Mouse (Mus musculus) colon, adult 2 months (tissue): ENCODE measurements around the gene Umod. TPM values are rescaled to one million over a fixed set of nuclear protein-coding genes. Genes with fewer than 3 reads are reported as not detected.

Experiments
- polyA plus RNA-seq: library from polyadenylated mRNA; depleted of rRNA; stranded (reverse); fragments of >200 nt; gene quantifications from 2 replicates; pipeline ENCODE4 v1.2.3, GENCODE M21; 2012; rRNA removed

Umod gene
- polyA plus RNA-seq, result 0.03 and 0.13 TPM in 2 replicates

DNA sequence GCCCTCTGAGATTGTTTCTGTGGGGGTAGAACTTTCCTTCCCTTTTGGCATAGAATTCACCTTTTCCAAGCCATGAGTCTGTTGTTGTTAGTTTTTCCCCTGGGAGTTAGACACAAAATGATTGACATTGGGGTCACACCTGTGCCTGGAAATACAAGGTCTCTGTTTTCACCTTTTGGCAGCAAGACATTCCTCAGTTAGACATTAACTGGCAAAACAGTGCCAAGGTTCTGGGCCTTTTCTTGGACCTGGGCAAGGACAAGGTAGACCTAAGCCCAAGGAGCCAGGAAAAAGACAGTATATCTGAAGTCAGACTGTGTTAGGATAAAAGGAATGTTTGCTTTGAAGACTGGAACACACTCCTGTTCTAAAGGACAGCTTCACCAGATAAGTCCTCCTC, at the start of gene Umod:
Umod (minus strand) TSS at position 27 of the 400 bp plus-strand sequence.

DNA sequence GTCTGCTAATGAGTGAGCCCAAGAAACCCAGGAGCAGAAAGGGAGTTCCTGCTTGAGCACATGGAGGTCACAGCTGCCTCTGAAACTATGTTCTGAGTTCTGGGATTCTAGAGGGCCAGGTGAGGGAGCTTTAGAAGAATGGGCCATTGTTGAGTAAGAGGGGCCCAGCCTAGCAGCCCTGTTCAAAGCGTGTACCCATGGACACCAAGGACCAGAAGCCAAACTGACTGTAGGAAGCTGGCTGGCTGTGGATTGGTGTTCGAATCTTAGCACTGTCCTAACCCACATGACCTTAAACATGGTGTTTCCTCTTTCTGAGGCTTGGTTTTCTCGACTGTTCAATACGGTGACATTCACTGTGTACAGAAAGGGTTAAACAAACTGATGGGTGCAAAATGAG, 44.3 kb upstream of the Umod start, which contains the start of gene Pdilt:
Pdilt (minus strand) TSS at position 101 of the 400 bp plus-strand sequence.

DNA sequence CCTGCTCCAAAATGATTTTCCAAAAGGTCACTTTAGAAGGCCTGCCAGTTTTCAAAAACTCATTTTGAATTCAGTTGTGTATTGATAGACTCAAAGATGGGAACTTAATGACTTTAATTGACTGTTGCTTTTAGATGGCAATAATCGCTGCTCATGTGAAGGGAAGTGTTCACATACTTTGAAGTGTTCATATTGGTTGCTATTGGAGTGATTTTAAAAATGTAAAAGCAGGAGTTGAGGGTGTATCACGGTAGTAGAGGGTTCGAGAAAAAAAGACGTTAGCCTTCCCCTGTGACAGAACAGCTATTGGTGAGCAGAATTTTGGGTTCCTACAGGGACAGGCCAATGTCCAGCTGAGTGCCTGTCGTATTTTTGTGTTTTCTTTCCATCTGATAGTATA, 40.1 kb upstream of the Umod start, which contains the start of gene Acsm5:
Acsm5 (plus strand) TSS at position 301 of the 400 bp plus-strand sequence.

DNA sequence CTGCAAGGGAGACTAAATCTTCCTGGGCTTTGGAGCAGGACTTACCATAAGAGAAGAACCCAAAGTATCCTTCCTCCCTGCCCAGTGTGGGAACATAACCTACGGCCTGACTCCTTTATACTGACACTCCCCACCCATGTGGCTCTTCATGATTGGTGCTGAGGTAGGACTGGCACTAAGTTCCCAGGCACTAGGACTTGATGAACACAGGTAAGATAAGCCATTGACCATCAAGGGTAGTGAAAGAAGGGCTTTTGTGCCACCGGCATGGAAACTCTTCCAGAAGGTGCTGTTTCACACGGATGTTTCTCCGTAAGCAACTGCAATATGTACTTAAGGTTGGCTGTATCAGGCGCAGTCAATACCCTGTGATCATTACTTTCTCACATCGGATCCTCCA, 19.9 kb downstream of the Umod start, which contains the start of gene Gp2:
Gp2 (minus strand) TSS at position 101 of the 400 bp plus-strand sequence.

Other genes with a start within 250 kb of the Umod start
- gene Gp2, start 20.0 kb downstream of the Umod start, polyA plus RNA-seq, result 0.69 and 35.0 TPM in 2 replicates
- gene Acsm5, start 40.2 kb upstream of the Umod start, polyA plus RNA-seq, result not detected in 2 replicates
- not detected in 2 replicates for gene Pdilt, start 44.2 kb upstream of the Umod start, polyA plus RNA-seq
- gene Acsm2, start 75.1 kb upstream of the Umod start, polyA plus RNA-seq, result 0.13 TPM in 1 of 2 replicates, not detected in the other
- not detected in 2 replicates for gene Acsm1, start 127.7 kb upstream of the Umod start, polyA plus RNA-seq
- not detected in 2 replicates for gene Acsm4, start 210.7 kb upstream of the Umod start, polyA plus RNA-seq
- gene Thumpd1, start 241.5 kb upstream of the Umod start, polyA plus RNA-seq, result 9.7 and 11.7 TPM in 2 replicates